Mouse (Mus musculus): Measurements from ENCODE around the gene Abraxas2.

GRCm38 (mm10) chr7:132890201-132890600 is 31.2 kb downstream of the Abraxas2 start:
- TF ChIP-seq EP300 (IDR thresholded peaks at IDR 0.05; ENCODE audit: insufficient read depth, low read depth, low read length), result no peak
- TF ChIP-seq POLR2A (IDR thresholded peaks at IDR 0.05; ENCODE audit: insufficient read depth, low read depth, low read length), result no peak
